Mouse (Mus musculus): ENCODE measurements around the gene Olfr799. TPM values are rescaled to one million over a fixed set of nuclear protein-coding genes. Genes with fewer than 3 reads are reported as not detected.

Gene Olfr799
- polyA plus RNA-seq, 1 experiment from 2014 or later = not detected

GRCm38 (mm10) chr10:129673765-129674164 is 36.5 kb downstream of the Olfr799 start, which contains the start of gene Olfr801:
Gene Olfr801, minus strand, starts transcription at chr10:129673865.
- 76% methylated on average over 1 of the region's 1 CpGs for WGBS
- H3K36me3 ChIP-seq (ENCODE audit: insufficient read depth, low read length) = no peaks in the 10 kb centered on the region

DNA sequence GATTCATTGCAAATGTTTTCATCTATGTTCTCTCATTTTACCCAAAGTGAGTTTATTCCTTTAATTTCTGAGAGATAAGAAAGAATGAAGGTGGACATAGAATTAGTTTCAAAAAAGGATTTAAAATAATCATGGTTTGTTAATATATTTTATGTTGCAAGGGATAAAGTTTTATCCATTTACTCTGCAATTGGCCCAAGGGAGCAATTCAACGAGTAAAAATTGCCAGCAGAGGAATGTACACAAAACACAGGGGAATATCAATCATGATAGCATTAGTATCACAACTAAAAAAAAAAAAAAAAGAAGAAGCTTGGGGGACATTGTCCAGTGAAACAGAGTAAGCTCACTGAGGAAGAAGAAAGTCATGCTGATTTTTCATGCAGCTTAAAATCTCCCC is 50.8 kb downstream of the Olfr799 start, which contains the start of gene Olfr802:
TSS of gene Olfr802 (minus strand) at position 101 of the 400 bp plus-strand sequence.
- Histone ChIP-seq H3K4me2 (ENCODE audit: low read length) (no peak within 1 kb of the TSS), H3K36me3 (ENCODE audit: insufficient read depth, low read length) (no peaks in the 10 kb centered on the region), H3K27me3 (ENCODE audit: insufficient read depth, low read length) (no peaks in the 10 kb centered on the region), H3K27ac (no peak within 1 kb of the TSS), H3K9ac (ENCODE audit: low read depth, low read length) (no peak within 1 kb of the TSS), H3K4me3 (replicated peaks; ENCODE audit: low read depth, low read length) (no peak within 1 kb of the TSS), H3K4me1 (replicated peaks; ENCODE audit: insufficient read depth, low read length) (no peaks in the 10 kb centered on the region), H3K9me3 (replicated peaks; ENCODE audit: low read length) (no peaks in the 10 kb centered on the region)
- 60% methylated on average over 1 of the region's 1 CpGs for WGBS
- DNase-seq (ENCODE audit: low spot score) (no peak), ATAC-seq (replicated peaks; ENCODE audit: low FRiP score, low read depth) (no peak)
- TF ChIP-seq CTCF (IDR thresholded peaks at IDR 0.05; ENCODE audit: low read depth) = no peak

More at GRCm38 (mm10) chr10:129673765-129674164, 36.5 kb downstream of the Olfr799 start, which contains the start of gene Olfr801:
- Histone ChIP-seq H3K27ac (no peak within 1 kb of the TSS), H3K4me2 (ENCODE audit: low read length) (no peak within 1 kb of the TSS), H3K4me1 (replicated peaks; ENCODE audit: insufficient read depth, low read length) (no peaks in the 10 kb centered on the region), H3K9me3 (replicated peaks; ENCODE audit: low read length) (no peaks in the 10 kb centered on the region), H3K27me3 (ENCODE audit: insufficient read depth, low read length) (no peaks in the 10 kb centered on the region), H3K4me3 (replicated peaks; ENCODE audit: low read depth, low read length) (no peak within 1 kb of the TSS), H3K9ac (ENCODE audit: low read depth, low read length) (no peak within 1 kb of the TSS)
- no peak for TF ChIP-seq CTCF (IDR thresholded peaks at IDR 0.05; ENCODE audit: low read depth)
- ATAC-seq (replicated peaks; ENCODE audit: low FRiP score, low read depth) = no peak
- DNase-seq (ENCODE audit: low spot score) = no peak

GRCm38 (mm10) chr10:129694186-129694585 is 56.9 kb downstream of the Olfr799 start, which contains the start of gene Olfr803:
Gene Olfr803, minus strand, starts transcription at chr10:129694286.
- TF ChIP-seq CTCF (IDR thresholded peaks at IDR 0.05; ENCODE audit: low read depth) = no peak
- Histone ChIP-seq H3K4me2 (ENCODE audit: low read length) (no peak within 1 kb of the TSS), H3K4me1 (replicated peaks; ENCODE audit: insufficient read depth, low read length) (no peaks in the 10 kb centered on the region), H3K4me3 (replicated peaks; ENCODE audit: low read depth, low read length) (no peak within 1 kb of the TSS), H3K27ac (no peak within 1 kb of the TSS), H3K9ac (ENCODE audit: low read depth, low read length) (no peak within 1 kb of the TSS), H3K9me3 (replicated peaks; ENCODE audit: low read length) (no peaks in the 10 kb centered on the region), H3K27me3 (ENCODE audit: insufficient read depth, low read length) (no peaks in the 10 kb centered on the region), H3K36me3 (ENCODE audit: insufficient read depth, low read length) (no peaks in the 10 kb centered on the region)
- WGBS = 70% methylated on average over 2 of the region's 2 CpGs
- ATAC-seq (replicated peaks; ENCODE audit: low FRiP score, low read depth) (no peak), DNase-seq (ENCODE audit: low spot score) (no peak)

Other genes with a start within 250 kb of the Olfr799 start
- not detected in 2 replicates for gene Olfr785, start 232.1 kb upstream of the Olfr799 start, polyA plus RNA-seq (2015; fragmentation: Nextera tagmentation; extraction: Ambion mirVana)
- gene Olfr786, start 210.2 kb upstream of the Olfr799 start, polyA plus RNA-seq (2015; fragmentation: Nextera tagmentation; extraction: Ambion mirVana) = not detected in 2 replicates
- gene Olfr787, start 175.6 kb upstream of the Olfr799 start, polyA plus RNA-seq (2015; fragmentation: Nextera tagmentation; extraction: Ambion mirVana) = not detected in 2 replicates
- not detected in 2 replicates for gene Olfr788, start 166.5 kb upstream of the Olfr799 start, polyA plus RNA-seq (2015; fragmentation: Nextera tagmentation; extraction: Ambion mirVana)
- gene Olfr789, start 152.7 kb upstream of the Olfr799 start, polyA plus RNA-seq (2015; fragmentation: Nextera tagmentation; extraction: Ambion mirVana) = not detected in 2 replicates
- gene Olfr790, start 139.0 kb upstream of the Olfr799 start, polyA plus RNA-seq (2015; fragmentation: Nextera tagmentation; extraction: Ambion mirVana) = not detected in 2 replicates
- not detected in 2 replicates for gene Olfr791, start 115.7 kb upstream of the Olfr799 start, polyA plus RNA-seq (2015; fragmentation: Nextera tagmentation; extraction: Ambion mirVana)
- not detected in 2 replicates for gene Olfr792, start 98.3 kb upstream of the Olfr799 start, polyA plus RNA-seq (2015; fragmentation: Nextera tagmentation; extraction: Ambion mirVana)
- not detected in 2 replicates for gene Olfr794, start 69.8 kb upstream of the Olfr799 start, polyA plus RNA-seq (2015; fragmentation: Nextera tagmentation; extraction: Ambion mirVana)
- gene Olfr796, start 24.9 kb upstream of the Olfr799 start, polyA plus RNA-seq (2015; fragmentation: Nextera tagmentation; extraction: Ambion mirVana) = not detected in 2 replicates
- not detected in 2 replicates for gene Olfr798, start 9.6 kb upstream of the Olfr799 start, polyA plus RNA-seq (2015; fragmentation: Nextera tagmentation; extraction: Ambion mirVana)
- gene Olfr800, start 20.2 kb downstream of the Olfr799 start, polyA plus RNA-seq (2015; fragmentation: Nextera tagmentation; extraction: Ambion mirVana) = not detected in 2 replicates
- gene Olfr801, start 36.4 kb downstream of the Olfr799 start, polyA plus RNA-seq (2015; fragmentation: Nextera tagmentation; extraction: Ambion mirVana) = not detected in 2 replicates
- gene Olfr802, start 50.7 kb downstream of the Olfr799 start, polyA plus RNA-seq (2015; fragmentation: Nextera tagmentation; extraction: Ambion mirVana) = not detected in 2 replicates
- gene Olfr803, start 56.8 kb downstream of the Olfr799 start, polyA plus RNA-seq (2015; fragmentation: Nextera tagmentation; extraction: Ambion mirVana) = not detected in 2 replicates
- not detected in 2 replicates for gene Olfr804, start 65.7 kb downstream of the Olfr799 start, polyA plus RNA-seq (2015; fragmentation: Nextera tagmentation; extraction: Ambion mirVana)
- not detected in 2 replicates for gene Olfr805, start 91.9 kb downstream of the Olfr799 start, polyA plus RNA-seq (2015; fragmentation: Nextera tagmentation; extraction: Ambion mirVana)
- gene Olfr806, start 104.4 kb downstream of the Olfr799 start, polyA plus RNA-seq (2015; fragmentation: Nextera tagmentation; extraction: Ambion mirVana) = not detected in 2 replicates
- gene Olfr807, start 120.3 kb downstream of the Olfr799 start, polyA plus RNA-seq (2015; fragmentation: Nextera tagmentation; extraction: Ambion mirVana) = not detected in 2 replicates
- gene Olfr808, start 128.0 kb downstream of the Olfr799 start, polyA plus RNA-seq (2015; fragmentation: Nextera tagmentation; extraction: Ambion mirVana) = not detected in 2 replicates
- not detected in 2 replicates for gene Olfr809, start 137.2 kb downstream of the Olfr799 start, polyA plus RNA-seq (2015; fragmentation: Nextera tagmentation; extraction: Ambion mirVana)
- gene Olfr810, start 157.4 kb downstream of the Olfr799 start, polyA plus RNA-seq (2015; fragmentation: Nextera tagmentation; extraction: Ambion mirVana) = not detected in 2 replicates
- not detected in 2 replicates for gene Olfr811, start 166.9 kb downstream of the Olfr799 start, polyA plus RNA-seq (2015; fragmentation: Nextera tagmentation; extraction: Ambion mirVana)
- not detected in 2 replicates for gene Olfr812, start 208.6 kb downstream of the Olfr799 start, polyA plus RNA-seq (2015; fragmentation: Nextera tagmentation; extraction: Ambion mirVana)
- gene Olfr813, start 217.9 kb downstream of the Olfr799 start, polyA plus RNA-seq (2015; fragmentation: Nextera tagmentation; extraction: Ambion mirVana) = not detected in 2 replicates
- not detected in 2 replicates for gene Olfr814, start 242.4 kb downstream of the Olfr799 start, polyA plus RNA-seq (2015; fragmentation: Nextera tagmentation; extraction: Ambion mirVana)

All from kidney, postnatal 0 days (tissue).